Mouse (Mus musculus): ENCODE data around the gene Marc2. TPM values are rescaled to one million over a fixed set of nuclear protein-coding genes. Genes with fewer than 3 reads are reported as not detected.

Gene Marc2
- total RNA-seq (2021): 10 to 100 TPM; 93.0 to 97.6 TPM
- long read RNA-seq, experiment 1, transcript Marc2-201 (8 exons, 1,917 nt): major isoform, 49 of 52 reads
- long read RNA-seq, experiment 1, partial matches to known transcripts: 2 of 52 reads
- long read RNA-seq, experiment 1, other reads (novel, unspliced or antisense): 1 of 52 reads
- long read RNA-seq, experiment 2, transcript Marc2-201 (8 exons, 1,917 nt): major isoform, 73 of 76 reads
- long read RNA-seq, experiment 2, partial matches to known transcripts: 1 of 76 reads
- long read RNA-seq, experiment 2, other reads (novel, unspliced or antisense): 1 of 76 reads

- no peak for DNase-seq (ENCODE audit: low spot score in 2 of 2)
Observed at GRCm38 (mm10) chr1:184846092-184846750, at the start of gene Marc2. Gene Marc2, minus strand, starts transcription at chr1:184846451.

DNA sequence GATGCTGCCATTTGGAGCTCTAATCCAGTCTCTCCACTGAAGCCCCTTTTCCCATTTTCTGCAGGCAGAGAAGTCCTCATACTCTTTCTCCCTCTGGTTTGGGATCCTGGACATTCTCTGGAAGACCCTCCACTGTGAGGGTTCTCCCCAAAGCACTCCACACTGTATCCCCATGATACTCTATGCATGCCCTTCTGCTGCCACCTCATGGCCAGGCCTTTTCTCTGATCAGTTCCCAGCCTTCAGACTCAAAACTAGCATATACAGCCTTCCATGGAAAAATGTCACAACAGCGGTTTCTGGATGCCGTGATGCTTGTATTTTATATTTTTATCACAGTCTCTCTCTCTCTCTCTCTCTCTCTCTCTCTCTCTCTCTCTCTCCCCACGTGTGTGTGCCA is 45.7 kb upstream of the Marc2 start:
- no peak for DNase-seq (ENCODE audit: low spot score in 2 of 2)

GRCm38 (mm10) chr1:184889454-184889853 is 43.2 kb upstream of the Marc2 start:
- DNase-seq (ENCODE audit: low spot score in 2 of 2): no peak

DNA sequence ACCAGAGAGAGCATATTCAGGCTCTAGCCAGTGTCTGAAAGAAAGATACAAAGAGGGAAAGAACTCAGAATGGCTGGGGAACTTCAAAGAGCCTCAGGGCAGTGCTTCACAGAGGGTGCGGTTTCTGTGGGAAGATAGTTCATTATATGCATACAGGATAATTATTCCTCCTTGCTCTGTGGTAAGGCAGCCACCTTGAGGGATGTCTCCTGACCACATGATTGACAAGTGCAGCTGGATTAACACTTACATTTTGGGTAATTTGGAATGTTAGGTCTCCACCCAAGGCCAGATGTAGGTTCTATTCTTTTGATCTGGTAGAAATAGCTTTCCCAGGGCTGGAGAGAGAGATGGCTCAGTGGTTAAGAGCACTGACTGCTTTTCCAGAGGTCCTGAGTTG is 39.9 kb upstream of the Marc2 start:
- no peak for DNase-seq (ENCODE audit: low spot score in 2 of 2)

GRCm38 (mm10) chr1:184882281-184883268 is 36.3 kb upstream of the Marc2 start, which contains the start of gene C130074G19Rik:
Gene C130074G19Rik, minus strand, starts transcription at chr1:184883218.
- no peak for DNase-seq (ENCODE audit: low spot score in 2 of 2)

- DNase-seq (ENCODE audit: low spot score in 2 of 2): no peak
Observed at GRCm38 (mm10) chr1:184881861-184882260, 35.6 kb upstream of the Marc2 start.

- DNase-seq (ENCODE audit: low spot score in 2 of 2): no peak
Observed at GRCm38 (mm10) chr1:184881211-184881610, 35.0 kb upstream of the Marc2 start.

GRCm38 (mm10) chr1:184878860-184879259 is 32.6 kb upstream of the Marc2 start:
- DNase-seq (ENCODE audit: low spot score in 2 of 2): no peak

DNA sequence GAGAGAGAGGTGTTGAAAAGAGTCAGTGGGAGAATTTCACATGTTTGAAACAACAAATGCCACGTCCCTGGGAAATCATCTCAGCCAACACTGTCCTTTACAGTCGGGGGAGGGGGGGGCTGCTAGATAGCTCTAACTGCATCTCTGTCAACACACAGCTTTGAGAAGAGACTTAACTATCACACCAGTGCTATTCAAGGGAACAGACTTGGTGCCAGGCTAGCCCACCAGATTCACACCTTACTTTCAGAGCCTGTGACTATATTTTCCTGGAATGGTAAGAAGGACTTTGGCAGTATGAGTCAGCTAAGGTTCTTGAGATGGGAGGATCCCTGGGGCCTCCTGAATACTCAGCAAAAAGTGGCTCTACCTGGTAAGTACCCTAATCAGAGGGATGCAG is 31.1 kb upstream of the Marc2 start:
- DNase-seq (ENCODE audit: low spot score in 2 of 2): no peak

DNA sequence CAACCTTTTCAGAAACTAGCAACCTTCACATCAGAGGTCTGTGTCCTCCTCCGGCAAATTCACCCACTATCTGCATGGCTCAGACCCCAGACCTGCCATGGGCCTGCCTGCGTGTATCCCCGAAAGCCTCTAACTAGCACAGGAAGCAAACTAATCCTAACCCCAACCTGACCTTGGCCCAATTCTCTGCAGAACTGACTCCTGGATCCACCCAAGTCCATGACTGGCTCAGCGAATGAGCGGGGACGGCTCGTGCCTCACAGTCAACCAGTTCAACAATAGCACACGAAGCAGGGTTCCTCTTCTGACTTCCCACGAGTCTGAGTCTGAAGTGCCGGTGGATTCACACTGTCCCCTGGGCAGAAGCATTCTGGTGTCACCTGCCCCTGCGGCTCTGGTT is 27.7 kb upstream of the Marc2 start:
- no peak for DNase-seq (ENCODE audit: low spot score in 2 of 2)

GRCm38 (mm10) chr1:184872069-184872819 is 26.0 kb upstream of the Marc2 start:
- no peak for DNase-seq (ENCODE audit: low spot score in 2 of 2)

- no peak for DNase-seq (ENCODE audit: low spot score in 2 of 2)
Observed at GRCm38 (mm10) chr1:184871506-184871905, 25.3 kb upstream of the Marc2 start.

DNA sequence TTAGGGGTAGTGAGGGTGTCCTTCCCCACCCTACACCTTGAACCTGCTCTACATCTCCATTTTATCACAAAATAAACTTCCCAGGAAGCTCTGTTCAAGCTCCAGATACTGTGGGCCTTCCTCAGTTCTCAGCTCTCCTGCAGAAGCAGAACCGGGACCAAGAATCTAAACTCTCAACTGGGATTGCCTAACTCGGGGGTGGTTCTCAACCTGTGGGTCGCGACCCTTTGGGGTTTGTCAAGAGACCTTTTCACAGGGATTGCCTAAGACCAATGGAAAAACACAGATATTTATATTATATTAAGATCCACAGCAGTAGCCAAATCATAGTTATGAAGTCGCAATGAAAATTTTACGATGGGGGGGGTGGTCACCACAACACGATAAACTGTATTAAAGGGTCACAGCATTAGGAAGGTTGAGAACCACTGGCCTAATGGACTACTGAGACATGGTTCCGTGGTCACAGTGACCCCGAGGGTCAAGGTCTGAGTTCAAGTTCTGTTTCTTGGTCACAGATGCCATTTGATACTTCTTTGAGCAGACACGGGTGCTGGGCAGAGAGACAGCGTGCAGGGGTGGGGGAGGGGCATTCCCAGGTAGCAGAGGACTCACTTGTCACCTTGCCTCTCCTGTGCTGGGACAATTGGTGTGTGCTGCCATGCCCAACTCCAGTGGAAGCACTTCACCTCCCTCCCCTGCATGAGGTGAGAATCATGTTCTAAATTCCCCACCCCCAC is 24.6 kb upstream of the Marc2 start:
- no peak for DNase-seq (ENCODE audit: low spot score in 2 of 2)

DNA sequence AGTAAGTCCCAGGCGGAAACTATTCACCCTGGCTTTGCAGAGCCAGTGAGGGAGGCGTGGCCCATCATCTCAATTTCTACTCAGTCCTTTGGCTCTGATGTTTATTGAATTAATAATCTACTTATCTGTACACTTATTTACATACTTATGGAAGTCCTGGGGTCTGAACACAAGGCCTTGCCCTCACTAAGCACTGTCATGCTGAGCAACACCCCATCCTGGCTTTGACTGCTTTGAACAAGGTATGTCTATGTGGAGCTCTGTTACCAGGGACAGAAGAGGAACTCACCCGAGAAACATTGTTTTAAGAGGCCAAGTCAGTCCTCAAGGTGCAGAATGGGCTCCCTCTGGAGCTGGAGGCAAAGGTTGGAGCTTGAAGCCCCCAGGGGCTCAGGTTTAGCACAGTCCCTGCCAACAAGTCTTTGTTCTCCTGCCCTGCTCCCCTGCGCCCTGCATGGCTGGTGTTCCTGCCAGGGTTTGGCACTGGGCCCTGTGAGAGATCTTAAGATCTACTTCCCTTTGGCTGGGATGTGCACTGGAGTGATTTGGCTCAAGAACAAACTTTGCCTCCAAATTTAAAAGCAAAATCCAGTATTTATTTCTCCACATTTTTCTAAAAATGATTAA is 23.8 kb upstream of the Marc2 start:
- no peak for DNase-seq (ENCODE audit: low spot score in 2 of 2)

DNA sequence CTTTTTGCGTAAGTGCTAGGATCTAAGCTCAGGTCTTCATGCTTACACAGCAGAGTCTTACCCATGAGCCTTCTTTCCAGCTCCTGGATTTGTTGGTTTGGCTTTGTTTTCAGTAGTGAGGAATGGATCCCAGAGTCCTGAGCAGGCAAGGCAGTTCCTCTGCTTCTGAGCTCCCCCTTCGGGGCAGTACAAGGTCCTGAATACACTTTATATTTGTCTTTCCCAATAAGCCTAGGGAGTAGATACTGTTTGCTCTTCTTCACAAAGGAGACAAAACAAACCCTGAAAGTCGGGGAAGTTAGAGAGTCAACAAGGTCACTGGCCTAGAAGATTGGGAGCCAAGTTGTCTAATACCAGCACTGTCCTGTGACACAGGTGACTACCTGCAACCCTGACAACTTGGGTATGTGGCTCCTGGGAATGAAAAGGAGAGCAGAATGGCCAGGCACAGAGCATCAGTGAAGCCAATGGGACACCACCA is 21.4 kb upstream of the Marc2 start:
- no peak for DNase-seq (ENCODE audit: low spot score in 2 of 2)

- DNase-seq (ENCODE audit: low spot score in 2 of 2): no peak
Observed at GRCm38 (mm10) chr1:184864381-184864801, 18.1 kb upstream of the Marc2 start.

- no peak for DNase-seq (ENCODE audit: low spot score in 2 of 2)
Observed at GRCm38 (mm10) chr1:184862636-184863035, 16.4 kb upstream of the Marc2 start.

GRCm38 (mm10) chr1:184861551-184861950 is 15.3 kb upstream of the Marc2 start:
- no peak for DNase-seq (ENCODE audit: low spot score in 2 of 2)

GRCm38 (mm10) chr1:184860276-184860675 is 14.0 kb upstream of the Marc2 start:
- no peak for DNase-seq (ENCODE audit: low spot score in 2 of 2)

DNA sequence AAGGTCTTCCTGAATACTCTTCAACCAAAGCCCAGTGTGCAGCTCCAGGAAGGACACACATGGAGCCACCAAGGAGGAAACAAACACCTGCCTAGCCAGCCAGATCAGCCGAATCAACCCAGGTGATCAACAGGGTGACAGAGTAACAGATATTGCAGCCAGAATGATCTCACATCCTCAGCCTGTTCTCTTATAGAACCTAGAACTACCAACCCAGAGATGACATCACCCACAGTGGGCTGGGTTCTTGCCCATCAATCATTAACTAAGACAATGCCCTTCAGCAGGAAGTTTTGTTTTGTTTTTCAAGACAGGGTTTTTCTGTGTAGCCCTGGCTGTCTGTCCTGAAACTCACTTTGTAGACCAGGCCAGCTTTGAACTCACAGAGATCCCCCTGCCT is 12.0 kb upstream of the Marc2 start:
- no peak for DNase-seq (ENCODE audit: low spot score in 2 of 2)

Measured in layer of hippocampus, postnatal 14 days (tissue).